Mouse (Mus musculus): ENCODE measurements around the gene Necap2. TPM values are rescaled to one million over a fixed set of nuclear protein-coding genes. Genes with fewer than 3 reads are reported as not detected.

Gene Necap2
- polyA plus RNA-seq, 1 experiment, result not detected

- no peaks in the 10 kb centered on the region for H3K4me1 ChIP-seq (ENCODE audit: control insufficient read depth, insufficient read depth, low read length)
- no peak overlapping the region for H3K27ac ChIP-seq (ENCODE audit: insufficient read depth, low read depth, low read length)
- TF ChIP-seq POLR2A (IDR thresholded peaks at IDR 0.05; ENCODE audit: insufficient read depth, low read depth, low read length), result no peak
- TF ChIP-seq CTCF (IDR thresholded peaks at IDR 0.05; ENCODE audit: insufficient read depth, low read depth, low read length), result no peak
- no peak overlapping the region for H3K4me3 ChIP-seq (ENCODE audit: insufficient read depth, low read depth, low read length)
- 85% methylated on average over 16 of the region's 16 CpGs for WGBS
Observed at GRCm38 (mm10) chr4:141106526-141107183, 28.5 kb upstream of the Necap2 start.

GRCm38 (mm10) chr4:141101855-141102254 is 23.7 kb upstream of the Necap2 start:
- H3K27ac ChIP-seq (ENCODE audit: insufficient read depth, low read depth, low read length), result no peak overlapping the region
- H3K4me3 ChIP-seq (ENCODE audit: insufficient read depth, low read depth, low read length), result no peak overlapping the region
- no peak for TF ChIP-seq POLR2A (IDR thresholded peaks at IDR 0.05; ENCODE audit: insufficient read depth, low read depth, low read length)
- no peak for TF ChIP-seq CTCF (IDR thresholded peaks at IDR 0.05; ENCODE audit: insufficient read depth, low read depth, low read length)
- H3K4me1 ChIP-seq (ENCODE audit: control insufficient read depth, insufficient read depth, low read length), result peaks cover 2% of the 10 kb centered on the region
- WGBS, result 73% methylated on average over 6 of the region's 6 CpGs

- TF ChIP-seq POLR2A (IDR thresholded peaks at IDR 0.05; ENCODE audit: insufficient read depth, low read depth, low read length), result no peak
- no peak for TF ChIP-seq CTCF (IDR thresholded peaks at IDR 0.05; ENCODE audit: insufficient read depth, low read depth, low read length)
- Histone ChIP-seq H3K27ac (ENCODE audit: insufficient read depth, low read depth, low read length) (no peak overlapping the region), H3K4me1 (ENCODE audit: control insufficient read depth, insufficient read depth, low read length) (peaks cover 5% of the 10 kb centered on the region), H3K4me3 (ENCODE audit: insufficient read depth, low read depth, low read length) (no peak overlapping the region)
- WGBS, result 94% methylated on average over 9 of the region's 9 CpGs
Observed at GRCm38 (mm10) chr4:141101291-141101690, 23.1 kb upstream of the Necap2 start.

- Histone ChIP-seq H3K4me1 (ENCODE audit: control insufficient read depth, insufficient read depth, low read length) (peaks cover 5% of the 10 kb centered on the region), H3K27ac (ENCODE audit: insufficient read depth, low read depth, low read length) (no peak overlapping the region), H3K4me3 (ENCODE audit: insufficient read depth, low read depth, low read length) (no peak overlapping the region)
- 82% methylated on average over 5 of the region's 5 CpGs for WGBS
- TF ChIP-seq CTCF (IDR thresholded peaks at IDR 0.05; ENCODE audit: insufficient read depth, low read depth, low read length) (no peak), POLR2A (IDR thresholded peaks at IDR 0.05; ENCODE audit: insufficient read depth, low read depth, low read length) (no peak)
Observed at GRCm38 (mm10) chr4:141099956-141100355, 21.8 kb upstream of the Necap2 start.

GRCm38 (mm10) chr4:141098935-141099334 is 20.8 kb upstream of the Necap2 start:
- TF ChIP-seq CTCF (IDR thresholded peaks at IDR 0.05; ENCODE audit: insufficient read depth, low read depth, low read length) (no peak), POLR2A (IDR thresholded peaks at IDR 0.05; ENCODE audit: insufficient read depth, low read depth, low read length) (no peak)
- Histone ChIP-seq H3K4me3 (ENCODE audit: insufficient read depth, low read depth, low read length) (no peak overlapping the region), H3K27ac (ENCODE audit: insufficient read depth, low read depth, low read length) (no peak overlapping the region), H3K4me1 (ENCODE audit: control insufficient read depth, insufficient read depth, low read length) (peaks cover 5% of the 10 kb centered on the region)
- WGBS, result 90% methylated on average over 4 of the region's 4 CpGs

- Histone ChIP-seq H3K27ac (ENCODE audit: insufficient read depth, low read depth, low read length) (no peak overlapping the region), H3K4me1 (ENCODE audit: control insufficient read depth, insufficient read depth, low read length) (peaks cover 5% of the 10 kb centered on the region), H3K4me3 (ENCODE audit: insufficient read depth, low read depth, low read length) (no peak overlapping the region)
- no peak for TF ChIP-seq CTCF (IDR thresholded peaks at IDR 0.05; ENCODE audit: insufficient read depth, low read depth, low read length)
- TF ChIP-seq POLR2A (IDR thresholded peaks at IDR 0.05; ENCODE audit: insufficient read depth, low read depth, low read length), result no peak
- WGBS, result 9% methylated on average over 9 of the region's 9 CpGs
Observed at GRCm38 (mm10) chr4:141096710-141097109, 18.6 kb upstream of the Necap2 start.

- TF ChIP-seq CTCF (IDR thresholded peaks at IDR 0.05; ENCODE audit: insufficient read depth, low read depth, low read length), result no peak
- no peak for TF ChIP-seq POLR2A (IDR thresholded peaks at IDR 0.05; ENCODE audit: insufficient read depth, low read depth, low read length)
- Histone ChIP-seq H3K4me1 (ENCODE audit: control insufficient read depth, insufficient read depth, low read length) (peaks cover 5% of the 10 kb centered on the region), H3K4me3 (ENCODE audit: insufficient read depth, low read depth, low read length) (no peak overlapping the region), H3K27ac (ENCODE audit: insufficient read depth, low read depth, low read length) (no peak overlapping the region)
- 78% methylated on average over 10 of the region's 10 CpGs for WGBS
Observed at GRCm38 (mm10) chr4:141095016-141095415, 16.9 kb upstream of the Necap2 start.

GRCm38 (mm10) chr4:141088714-141089113 is 10.6 kb upstream of the Necap2 start:
- Histone ChIP-seq H3K27ac (ENCODE audit: insufficient read depth, low read depth, low read length) (no peak overlapping the region), H3K4me3 (ENCODE audit: insufficient read depth, low read depth, low read length) (no peak overlapping the region), H3K4me1 (ENCODE audit: control insufficient read depth, insufficient read depth, low read length) (0 out of 2 replicates have a peak, but pooled peaks cover 6% of the 10 kb centered on the region)
- TF ChIP-seq CTCF (IDR thresholded peaks at IDR 0.05; ENCODE audit: insufficient read depth, low read depth, low read length) (no peak), POLR2A (IDR thresholded peaks at IDR 0.05; ENCODE audit: insufficient read depth, low read depth, low read length) (no peak)
- WGBS, result 72% methylated on average over 9 of the region's 9 CpGs

GRCm38 (mm10) chr4:141088033-141088432 is 9.9 kb upstream of the Necap2 start, which contains the start of gene Spata21:
TSS of gene Spata21 (plus strand) at chr4:141088333.
- Histone ChIP-seq H3K27ac (ENCODE audit: insufficient read depth, low read depth, low read length) (no peak within 1 kb of the TSS), H3K4me1 (ENCODE audit: control insufficient read depth, insufficient read depth, low read length) (0 out of 2 replicates have a peak, but pooled peaks cover 6% of the 10 kb centered on the region), H3K4me3 (ENCODE audit: insufficient read depth, low read depth, low read length) (no peak within 1 kb of the TSS)
- TF ChIP-seq CTCF (IDR thresholded peaks at IDR 0.05; ENCODE audit: insufficient read depth, low read depth, low read length) (no peak), POLR2A (IDR thresholded peaks at IDR 0.05; ENCODE audit: insufficient read depth, low read depth, low read length) (no peak)
- 78% methylated on average over 6 of the region's 6 CpGs for WGBS
